Mouse (Mus musculus) liver, postnatal 0 days (tissue): ENCODE data around the gene Magea2. TPM values are rescaled to one million over a fixed set of nuclear protein-coding genes. Genes with fewer than 3 reads are reported as not detected.
"Not testable (repeated sequence)": the region's sequence is repeated elsewhere in the genome, so short reads cannot be mapped to it uniquely, and the experiment has no call there.

ENCODE experiments used
- ATAC-seq: fragments of 200-750 bp; cut with Nextera tagmentation; 2 replicates; pipeline ENCODE4 v1.8.0; 2017; ENCODE audit warnings: mild to moderate bottlenecking, moderate library complexity
- DNase-seq: peaks from one replicate; pipeline ENCODE4 v3.0.0-alpha.2; 2016
- H3K27ac ChIP-seq: fragments of 300-500 bp; sonication (generic); 2 replicates; pipeline ENCODE4 v1.5.1; 2014; ENCODE audit warnings: antibody characterized with exemption, moderate library complexity, mild to moderate bottlenecking, low read depth
- H3K27me3 ChIP-seq: fragments of 300-500 bp; sonication (generic); 2 replicates; pipeline ENCODE4 v1.6.1; 2014; ENCODE audit warnings: low read length, control low read depth, mixed read lengths; ENCODE audit not compliant: insufficient read depth
- H3K36me3 ChIP-seq: fragments of 300-500 bp; sonication (generic); replicated peaks from 2 replicates; pipeline ENCODE4 v1.6.1; 2014; ENCODE audit warnings: mild to moderate bottlenecking, control low read depth, low read length, moderate library complexity, mixed read lengths; ENCODE audit not compliant: insufficient read depth
- H3K4me1 ChIP-seq: fragments of 300-500 bp; sonication (generic); 2 replicates; pipeline ENCODE4 v1.6.1; 2014; ENCODE audit warnings: antibody characterized with exemption, mild to moderate bottlenecking, control low read depth; ENCODE audit not compliant: insufficient read depth
- H3K4me2 ChIP-seq: fragments of 300-500 bp; sonication (generic); 2 replicates; pipeline ENCODE4 v1.6.1; 2014; ENCODE audit warnings: low read depth, mild to moderate bottlenecking, low read length, moderate library complexity, mixed read lengths
- H3K4me3 ChIP-seq: fragments of 300-500 bp; sonication (generic); 2 replicates; pipeline ENCODE4 v1.5.1; 2014; ENCODE audit warnings: low read depth, low read length
- H3K9ac ChIP-seq: fragments of 300-500 bp; sonication (generic); replicated peaks from 2 replicates; pipeline ENCODE4 v1.6.1; 2014; ENCODE audit warnings: mild to moderate bottlenecking, moderate library complexity
- H3K9me3 ChIP-seq: fragments of 300-500 bp; sonication (generic); 2 replicates; pipeline ENCODE4 v1.6.1; 2016; ENCODE audit warnings: mild to moderate bottlenecking, control low read depth, low read length, mixed read lengths
- CTCF ChIP-seq: sonication (generic); IDR thresholded peaks from 2 replicates; pipeline ENCODE4 v1.5.1; 2016; ENCODE audit warnings: antibody characterized with exemption, low read depth
- EP300 ChIP-seq: IDR thresholded peaks from 2 replicates; pipeline ENCODE4 v1.6.1; 2016; ENCODE audit warnings: antibody characterized with exemption, low read depth, mild to moderate bottlenecking
- WGBS: fragments of 180-500 bp; shearing (Covaris S2); extraction: QIAGEN DNeasy Blood & Tissue Kit; methylation state at CpG from one replicate; pipeline ENCODE4 v1.1.7; 2014; ENCODE audit not compliant: insufficient replicate concordance; 5-methylcytosine and 5-hydroxymethylcytosine counted together
- polyA plus RNA-seq: library from polyadenylated mRNA; unstranded; fragments of >200 nt; fragmentation: Nextera tagmentation; extraction: Ambion mirVana; gene quantifications from 2 replicates; pipeline ENCODE4 v1.2.1, GENCODE M21; 2015

The Magea2 gene
- not detected in 2 replicates for polyA plus RNA-seq

- not testable (repeated sequence) for H3K4me1 ChIP-seq, H3K27ac ChIP-seq, H3K27me3 ChIP-seq, H3K9me3 ChIP-seq, H3K4me2 ChIP-seq, ATAC-seq, H3K36me3 ChIP-seq, DNase-seq, H3K9ac ChIP-seq, H3K4me3 ChIP-seq
- WGBS = 88% methylated on average over 3 of the region's 4 CpGs
These were observed at the start of gene Magea2 for GRCm38 (mm10) chrX:155093566-155093965. Gene Magea2 (minus strand): TSS chrX:155093666.

- H3K4me3 ChIP-seq, H3K4me1 ChIP-seq, ATAC-seq: not testable (repeated sequence)
These were observed 34.8 kb upstream of the Magea2 start, which contains the start of gene Cldn34b2 for GRCm38 (mm10) chrX:155128312-155128711. Gene Cldn34b2 (minus strand): TSS chrX:155128412.

GRCm38 (mm10) chrX:155098024-155098423, 4.6 kb upstream of the Magea2 start:
- no peaks in the 10 kb centered on the region for H3K4me1 ChIP-seq
- DNase-seq (no peak), ATAC-seq (no peak)
- H3K9me3 ChIP-seq = no peaks in the 10 kb centered on the region
- no peak overlapping the region for H3K9ac ChIP-seq
- H3K4me2 ChIP-seq = no peak overlapping the region
- no peaks in the 10 kb centered on the region for H3K27me3 ChIP-seq
- TF ChIP-seq CTCF (peak; percentile 43), EP300 (no peak)
- no peaks in the 10 kb centered on the region for H3K36me3 ChIP-seq
- H3K27ac ChIP-seq = no peak overlapping the region
- no peak overlapping the region for H3K4me3 ChIP-seq

More at GRCm38 (mm10) chrX:155128312-155128711, 34.8 kb upstream of the Magea2 start, which contains the start of gene Cldn34b2:
- 87% methylated on average over 3 of the region's 3 CpGs for WGBS
- not testable (repeated sequence) for H3K9ac ChIP-seq, H3K27me3 ChIP-seq, H3K27ac ChIP-seq, DNase-seq, H3K9me3 ChIP-seq, H3K36me3 ChIP-seq, H3K4me2 ChIP-seq

- not testable (repeated sequence) for H3K27me3 ChIP-seq, ATAC-seq, DNase-seq, H3K27ac ChIP-seq, H3K9me3 ChIP-seq, H3K4me2 ChIP-seq, H3K4me3 ChIP-seq, H3K9ac ChIP-seq, H3K36me3 ChIP-seq, H3K4me1 ChIP-seq
- 100% methylated on average over 1 of the region's 2 CpGs for WGBS
These were observed 3.8 kb downstream of the Magea2 start, which contains the start of gene Magea1 for GRCm38 (mm10) chrX:155089693-155090092. Gene Magea1 (minus strand): TSS chrX:155089793.

- WGBS = 72% methylated on average over 15 of the region's 16 CpGs
- not testable (repeated sequence) for H3K4me2 ChIP-seq
These were observed 30.4 kb downstream of the Magea2 start, which contains the start of gene Magea5 for GRCm38 (mm10) chrX:155063045-155063444. Gene Magea5 (minus strand): TSS chrX:155063145.

GRCm38 (mm10) chrX:154995750-154996149, 97.7 kb downstream of the Magea2 start, which contains the start of gene Magea8:
Gene Magea8 (minus strand): TSS chrX:154995850.
- not testable (repeated sequence) for H3K4me3 ChIP-seq

More at GRCm38 (mm10) chrX:155063045-155063444, 30.4 kb downstream of the Magea2 start, which contains the start of gene Magea5:
- H3K27me3 ChIP-seq, DNase-seq, H3K36me3 ChIP-seq, H3K9ac ChIP-seq, H3K4me1 ChIP-seq, H3K27ac ChIP-seq, H3K4me3 ChIP-seq, H3K9me3 ChIP-seq, ATAC-seq: not testable (repeated sequence)

More at GRCm38 (mm10) chrX:154995750-154996149, 97.7 kb downstream of the Magea2 start, which contains the start of gene Magea8:
- DNase-seq, H3K9me3 ChIP-seq, H3K36me3 ChIP-seq, H3K27me3 ChIP-seq, ATAC-seq, H3K27ac ChIP-seq, H3K4me2 ChIP-seq, H3K4me1 ChIP-seq, H3K9ac ChIP-seq: not testable (repeated sequence)
- 75% methylated on average over 11 of the region's 11 CpGs for WGBS

Other genes with a start within 250 kb of the Magea2 start
- gene Cldn34b1, start 203.4 kb downstream of the Magea2 start, polyA plus RNA-seq = not detected in 2 replicates
- gene Magea6, start 157.7 kb downstream of the Magea2 start, polyA plus RNA-seq = not detected in 2 replicates
- gene Magea3, start 144.2 kb downstream of the Magea2 start, polyA plus RNA-seq = not detected in 2 replicates
- gene Magea8, start 97.8 kb downstream of the Magea2 start, polyA plus RNA-seq = not detected in 2 replicates
- not detected in 2 replicates for gene Magea5, start 30.5 kb downstream of the Magea2 start, polyA plus RNA-seq
- gene Magea1, start 3.9 kb downstream of the Magea2 start, polyA plus RNA-seq = not detected in 2 replicates
- gene Cldn34b2, start 34.7 kb upstream of the Magea2 start, polyA plus RNA-seq = not detected in 2 replicates
- 179 and 186 TPM in 2 replicates for gene Sat1, start 122.8 kb upstream of the Magea2 start, polyA plus RNA-seq
- 8.5 and 9.1 TPM in 2 replicates for gene Acot9, start 168.8 kb upstream of the Magea2 start, polyA plus RNA-seq
- gene Prdx4, start 247.1 kb upstream of the Magea2 start, polyA plus RNA-seq = 234 and 235 TPM in 2 replicates